Mouse (Mus musculus): ENCODE data around the gene Numa1. TPM values are rescaled to one million over a fixed set of nuclear protein-coding genes. Genes with fewer than 3 reads are reported as not detected.
"Not testable (repeated sequence)": the region's sequence is repeated elsewhere in the genome, so short reads cannot be mapped to it uniquely, and the experiment has no call there.

Numa1 gene
- polyA plus RNA-seq, 1 experiment from 2014 or later = 30.1 TPM

DNA sequence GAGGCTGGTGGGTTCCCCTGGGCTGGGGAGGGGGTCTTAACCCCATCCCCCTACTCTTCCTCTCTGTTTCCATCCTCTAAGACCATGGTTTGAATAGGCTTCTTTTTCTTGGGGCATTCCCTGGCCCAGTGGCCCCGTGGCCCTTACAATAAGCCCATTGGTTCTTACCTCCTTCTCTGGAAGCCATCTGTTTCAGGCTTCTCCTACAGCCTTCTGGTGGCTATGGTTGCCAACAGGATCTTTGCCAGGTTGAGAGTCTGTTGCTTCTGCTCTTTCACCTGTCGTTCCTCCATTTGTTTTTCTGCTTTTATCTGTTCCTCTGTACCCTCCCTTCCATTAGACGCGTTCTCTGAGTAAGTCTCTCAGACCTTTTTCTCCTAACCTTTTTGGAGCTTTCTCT is 3.7 kb downstream of the Numa1 start:
- Histone ChIP-seq H3K36me3 (replicated peaks) (peaks cover 42% of the 10 kb centered on the region), H3K27ac (replicated peaks) (no peak overlapping the region), H3K27me3 (no peaks in the 10 kb centered on the region), H3K4me2 (no peak overlapping the region), H3K9ac (no peak overlapping the region), H3K4me3 (replicated peaks) (no peak overlapping the region), H3K4me1 (replicated peaks) (peaks cover 63% of the 10 kb centered on the region), H3K9me3 (replicated peaks) (no peaks in the 10 kb centered on the region)
- 86% methylated on average over 4 of the region's 4 CpGs for WGBS (ENCODE audit: insufficient replicate concordance)
- ATAC-seq (ENCODE audit: insufficient read depth) = no peak

DNA sequence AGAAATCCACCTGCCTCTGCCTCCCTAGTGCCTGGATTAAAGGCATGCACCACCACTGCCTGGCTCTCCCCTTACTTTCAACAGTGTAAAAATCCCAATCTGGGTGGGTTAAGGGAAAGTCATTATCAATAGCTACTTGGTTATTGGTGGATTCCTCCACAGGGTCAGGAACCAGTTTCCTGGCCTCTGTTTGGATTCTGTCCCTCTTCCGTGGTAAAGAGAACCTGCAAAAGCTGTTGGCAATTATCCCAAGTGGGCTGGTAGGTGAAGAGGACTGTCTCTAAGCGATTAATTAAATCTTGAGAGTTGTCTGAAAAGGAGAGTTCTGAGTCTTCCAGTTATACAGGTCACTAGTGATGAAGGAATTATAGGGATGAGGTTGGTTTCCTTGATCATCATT is 4.4 kb downstream of the Numa1 start:
- H3K27me3 ChIP-seq = no peaks in the 10 kb centered on the region
- 82% methylated on average over 2 of the region's 2 CpGs for WGBS (ENCODE audit: insufficient replicate concordance)
- no peak overlapping the region for H3K4me2 ChIP-seq
- H3K9ac ChIP-seq = no peak overlapping the region
- peaks cover 57% of the 10 kb centered on the region for H3K4me1 ChIP-seq (replicated peaks)
- H3K27ac ChIP-seq (replicated peaks) = no peak overlapping the region
- H3K9me3 ChIP-seq (replicated peaks) = no peaks in the 10 kb centered on the region
- H3K36me3 ChIP-seq (replicated peaks) = peaks cover 42% of the 10 kb centered on the region
- ATAC-seq (ENCODE audit: insufficient read depth) = no peak
- H3K4me3 ChIP-seq (replicated peaks) = no peak overlapping the region

DNA sequence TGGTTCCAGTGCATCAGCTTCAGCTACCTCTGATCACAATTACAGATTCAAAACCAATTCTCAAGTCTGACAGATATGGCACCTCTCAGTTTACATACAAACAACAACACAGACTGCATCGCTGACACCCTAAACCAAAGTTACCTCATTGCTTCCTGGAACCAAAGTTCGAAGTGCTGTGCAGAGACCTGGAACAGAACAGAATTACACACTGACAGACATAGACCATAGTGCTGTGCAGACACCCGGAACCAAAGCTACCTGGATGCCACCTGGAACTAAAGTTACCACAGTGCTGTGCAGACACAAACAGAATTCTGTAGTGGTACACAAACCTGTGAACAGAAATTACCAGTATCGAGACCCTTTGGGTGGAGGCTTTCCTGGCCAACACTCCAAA is 5.8 kb downstream of the Numa1 start:
- Histone ChIP-seq H3K27ac (replicated peaks) (no peak overlapping the region), H3K4me2 (no peak overlapping the region), H3K9ac (no peak overlapping the region), H3K9me3 (replicated peaks) (no peaks in the 10 kb centered on the region), H3K36me3 (replicated peaks) (peaks cover 42% of the 10 kb centered on the region), H3K4me1 (replicated peaks) (peaks cover 64% of the 10 kb centered on the region), H3K27me3 (no peaks in the 10 kb centered on the region), H3K4me3 (replicated peaks) (no peak overlapping the region)
- ATAC-seq (ENCODE audit: insufficient read depth) = no peak
- 86% methylated on average over 4 of the region's 4 CpGs for WGBS (ENCODE audit: insufficient replicate concordance)

DNA sequence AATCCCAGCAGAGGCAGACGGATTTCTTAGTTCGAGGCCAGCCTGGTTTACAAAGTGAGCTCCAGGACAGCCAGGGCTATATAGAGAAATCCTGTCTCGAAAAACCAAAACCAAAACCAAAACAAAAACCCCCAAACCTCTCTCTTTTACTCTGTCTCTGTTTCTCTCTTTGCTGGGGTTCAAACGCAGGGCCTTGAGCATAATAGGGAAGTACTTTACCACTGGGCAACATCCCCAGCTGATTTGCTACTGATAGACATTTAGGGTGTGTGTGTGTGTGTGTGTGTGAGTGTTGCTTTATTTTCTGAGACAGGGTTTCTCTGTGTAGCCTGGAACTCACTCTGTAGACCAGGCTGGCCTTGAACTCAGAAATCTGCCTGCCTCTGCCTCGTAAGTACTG is 15.1 kb downstream of the Numa1 start:
- not testable (repeated sequence) for H3K36me3 ChIP-seq (replicated peaks); H3K9me3 ChIP-seq (replicated peaks); H3K27me3 ChIP-seq; H3K4me3 ChIP-seq (replicated peaks); H3K27ac ChIP-seq (replicated peaks); H3K4me2 ChIP-seq; H3K9ac ChIP-seq; ATAC-seq (ENCODE audit: insufficient read depth)
- WGBS (ENCODE audit: insufficient replicate concordance) = 57% methylated on average over 5 of the region's 5 CpGs
- H3K4me1 ChIP-seq (replicated peaks) = peaks cover 35% of the 10 kb centered on the region

DNA sequence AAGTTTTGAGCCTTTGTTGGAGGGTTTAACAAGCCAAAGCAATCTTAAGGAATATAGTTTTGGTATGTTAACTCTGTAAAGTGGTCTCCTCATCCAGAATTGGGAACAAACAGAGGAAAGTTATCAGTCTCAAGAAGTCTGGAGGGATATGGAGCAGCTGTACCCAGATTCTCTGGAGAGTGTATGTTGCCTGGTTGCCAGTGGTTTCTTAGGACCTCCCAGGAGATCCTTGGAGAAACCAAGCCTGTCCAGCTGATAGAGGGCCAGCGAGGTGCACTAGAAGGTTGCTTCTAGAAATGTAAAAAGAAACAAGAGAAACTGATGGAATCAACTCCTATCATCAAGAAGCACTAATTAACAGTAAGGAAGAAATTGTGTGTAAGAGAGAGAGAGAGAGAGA is 17.7 kb downstream of the Numa1 start:
- WGBS (ENCODE audit: insufficient replicate concordance) = 51% methylated on average over 1 of the region's 1 CpGs
- Histone ChIP-seq H3K27me3 (no peaks in the 10 kb centered on the region), H3K27ac (replicated peaks) (no peak overlapping the region; the same call in 1 of the 2 replicates), H3K4me2 (no peak overlapping the region), H3K4me1 (replicated peaks) (peaks cover 33% of the 10 kb centered on the region), H3K9me3 (replicated peaks) (no peaks in the 10 kb centered on the region), H3K4me3 (replicated peaks) (no peak overlapping the region), H3K9ac (no peak overlapping the region), H3K36me3 (replicated peaks) (0 out of 2 replicates have a peak, but pooled peaks cover 7% of the 10 kb centered on the region)
- ATAC-seq (ENCODE audit: insufficient read depth) = no peak

DNA sequence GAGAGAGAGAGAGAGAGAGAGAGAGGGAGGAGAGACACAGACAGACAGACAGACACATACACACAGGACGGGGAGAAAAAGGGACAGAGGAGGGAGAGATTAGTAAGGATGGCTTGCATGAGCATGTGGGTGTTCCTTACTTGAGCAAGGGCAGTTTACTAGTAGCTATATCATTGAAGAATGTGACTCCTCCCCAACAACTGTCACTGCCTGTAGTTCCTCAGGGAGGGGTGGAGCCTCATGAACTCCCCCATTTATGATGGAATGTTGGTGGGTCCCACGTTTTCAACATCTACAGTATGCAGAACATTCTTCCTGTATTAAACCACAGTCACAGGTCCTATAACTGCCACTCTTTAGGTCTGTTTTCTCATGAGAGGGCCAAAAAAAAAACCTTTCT is 18.2 kb downstream of the Numa1 start:
- ATAC-seq (ENCODE audit: insufficient read depth) = no peak
- Histone ChIP-seq H3K27ac (replicated peaks) (no peak overlapping the region; the same call in 1 of the 2 replicates), H3K4me1 (replicated peaks) (peaks cover 31% of the 10 kb centered on the region)

DNA sequence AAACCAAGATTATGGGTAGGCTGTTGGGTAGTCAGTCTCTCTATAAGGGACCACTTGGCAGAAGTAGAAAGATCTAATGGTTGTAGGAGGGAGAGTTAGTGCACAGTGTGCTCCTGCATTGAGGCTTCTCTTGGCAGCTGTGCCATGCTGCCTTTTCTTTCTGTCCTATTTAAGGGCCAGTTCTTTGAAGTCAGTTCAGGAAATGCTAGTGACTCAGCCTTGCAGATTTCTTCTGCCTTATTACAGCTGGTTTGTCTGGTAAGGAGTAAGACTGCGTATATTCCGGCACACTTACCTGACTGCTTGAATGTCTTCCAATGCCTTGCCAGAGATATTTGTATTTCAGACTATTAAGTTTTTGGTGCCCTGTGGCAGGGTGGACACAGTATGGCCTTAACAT is 20.3 kb downstream of the Numa1 start:
- no peak overlapping the region for H3K4me3 ChIP-seq (replicated peaks)
- no peak overlapping the region for H3K9ac ChIP-seq
- H3K27ac ChIP-seq (replicated peaks) = no peak overlapping the region
- H3K9me3 ChIP-seq (replicated peaks) = no peaks in the 10 kb centered on the region
- 0 out of 2 replicates have a peak, but pooled peaks cover 1% of the 10 kb centered on the region for H3K36me3 ChIP-seq (replicated peaks)
- peaks cover 25% of the 10 kb centered on the region for H3K4me1 ChIP-seq (replicated peaks)
- no peak overlapping the region for H3K4me2 ChIP-seq
- H3K27me3 ChIP-seq = no peaks in the 10 kb centered on the region
- 86% methylated on average over 2 of the region's 2 CpGs for WGBS (ENCODE audit: insufficient replicate concordance)
- no peak for ATAC-seq (ENCODE audit: insufficient read depth)

More for the DNA sequence above, 18.2 kb downstream of the Numa1 start:
- Histone ChIP-seq H3K9ac (no peak overlapping the region), H3K4me3 (replicated peaks) (no peak overlapping the region), H3K4me2 (no peak overlapping the region), H3K27me3 (no peaks in the 10 kb centered on the region), H3K36me3 (replicated peaks) (0 out of 2 replicates have a peak, but pooled peaks cover 7% of the 10 kb centered on the region), H3K9me3 (replicated peaks) (no peaks in the 10 kb centered on the region)
- 14% methylated on average over 2 of the region's 2 CpGs for WGBS (ENCODE audit: insufficient replicate concordance)

DNA sequence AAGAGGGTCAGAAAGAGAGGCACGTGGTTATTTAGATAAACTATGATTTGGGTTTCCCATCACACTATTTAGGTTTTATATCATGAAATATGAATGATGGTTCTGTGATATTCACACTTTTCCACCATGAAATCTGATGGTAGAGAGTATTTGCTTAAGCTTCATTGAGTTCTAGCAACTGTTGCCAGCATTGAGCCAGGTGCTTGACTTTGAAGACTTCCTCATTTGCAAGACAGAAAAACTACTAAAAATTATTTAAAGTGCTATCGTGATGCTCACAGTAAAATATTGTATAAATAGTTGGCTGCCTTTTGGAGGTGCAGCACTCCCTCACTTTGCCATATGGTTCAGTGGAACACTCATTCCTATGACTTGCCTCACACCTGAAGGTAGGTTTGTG is 21.4 kb downstream of the Numa1 start:
- ATAC-seq (ENCODE audit: insufficient read depth) = no peak
- Histone ChIP-seq H3K9ac (no peak overlapping the region), H3K36me3 (replicated peaks) (no peaks in the 10 kb centered on the region), H3K4me1 (replicated peaks) (peaks cover 29% of the 10 kb centered on the region), H3K4me2 (no peak overlapping the region), H3K27ac (replicated peaks) (no peak overlapping the region), H3K9me3 (replicated peaks) (no peaks in the 10 kb centered on the region), H3K4me3 (replicated peaks) (no peak overlapping the region), H3K27me3 (no peaks in the 10 kb centered on the region)
- 67% methylated on average over 2 of the region's 2 CpGs for WGBS (ENCODE audit: insufficient replicate concordance)

DNA sequence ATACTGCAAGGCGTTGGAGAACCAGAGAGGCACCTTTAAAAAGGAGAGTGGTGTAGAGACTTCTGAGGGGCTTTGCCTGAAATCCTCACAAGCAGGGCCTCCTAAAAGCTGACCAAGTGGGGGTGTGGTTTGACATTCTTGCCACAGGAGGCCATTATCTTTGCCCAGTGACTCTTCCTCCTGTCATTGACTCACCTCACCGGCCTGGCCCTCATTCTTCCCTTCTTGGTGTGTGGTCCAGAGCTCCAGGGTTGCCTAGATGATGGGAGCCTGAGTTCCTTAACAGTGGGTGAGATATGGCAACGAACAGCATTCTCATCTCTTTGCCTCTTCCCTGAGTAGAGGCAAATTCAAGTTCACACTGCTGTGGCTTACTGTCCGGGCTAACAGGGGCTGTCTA is 22.0 kb downstream of the Numa1 start:
- Histone ChIP-seq H3K4me3 (replicated peaks) (no peak overlapping the region), H3K36me3 (replicated peaks) (no peaks in the 10 kb centered on the region), H3K27ac (replicated peaks) (no peak overlapping the region), H3K27me3 (no peaks in the 10 kb centered on the region), H3K4me1 (replicated peaks) (peaks cover 30% of the 10 kb centered on the region), H3K4me2 (no peak overlapping the region), H3K9ac (no peak overlapping the region), H3K9me3 (replicated peaks) (no peaks in the 10 kb centered on the region)
- no peak for ATAC-seq (ENCODE audit: insufficient read depth)
- WGBS (ENCODE audit: insufficient replicate concordance) = 46% methylated on average over 4 of the region's 4 CpGs

DNA sequence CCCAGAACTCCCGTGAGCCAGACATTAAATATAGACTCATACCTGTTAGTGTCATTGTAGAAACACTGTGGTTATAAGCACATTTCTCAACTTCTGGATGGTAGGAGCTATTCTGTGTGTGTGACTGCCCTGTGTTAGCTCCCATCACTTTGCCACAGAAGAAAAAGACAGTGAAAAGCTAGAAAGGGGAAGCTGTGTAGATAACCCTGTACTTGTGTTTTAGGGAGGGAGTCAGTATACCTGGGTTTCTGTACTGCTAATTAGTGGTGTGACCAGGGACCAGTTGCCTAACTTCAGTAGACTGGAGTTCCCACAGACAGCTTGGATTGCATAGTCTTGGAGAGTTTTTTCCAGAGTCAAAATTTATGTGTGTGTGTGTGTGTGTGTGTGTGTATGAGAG is 22.6 kb downstream of the Numa1 start:
- ATAC-seq (ENCODE audit: insufficient read depth) = no peak
- no peak overlapping the region for H3K4me2 ChIP-seq
- WGBS (ENCODE audit: insufficient replicate concordance) = 69% methylated on average over 1 of the region's 1 CpGs

DNA sequence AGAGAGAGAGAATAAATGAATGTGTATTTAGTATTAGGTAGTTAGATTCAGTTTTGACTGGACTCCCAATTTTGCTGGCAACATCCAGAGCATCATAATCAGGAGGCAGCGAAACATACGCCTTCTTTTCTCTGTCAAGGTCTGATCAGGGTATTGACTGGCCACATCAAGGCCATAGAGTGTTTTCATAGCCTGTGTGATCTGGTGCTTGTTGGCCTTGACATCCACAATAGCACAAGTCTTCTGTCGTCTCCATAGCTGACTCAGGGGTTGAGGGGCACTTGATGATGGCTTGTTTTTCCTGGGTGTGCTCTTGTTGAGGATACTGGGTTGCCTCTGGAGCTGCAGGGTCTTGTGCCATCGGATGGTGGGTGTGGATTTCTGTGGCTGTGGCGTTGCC is 23.0 kb downstream of the Numa1 start:
- ATAC-seq (ENCODE audit: insufficient read depth) = no peak
- H3K27ac ChIP-seq (replicated peaks) = no peak overlapping the region
- no peaks in the 10 kb centered on the region for H3K9me3 ChIP-seq (replicated peaks)
- no peaks in the 10 kb centered on the region for H3K36me3 ChIP-seq (replicated peaks)
- H3K4me2 ChIP-seq = no peak overlapping the region
- H3K4me1 ChIP-seq (replicated peaks) = peaks cover 26% of the 10 kb centered on the region
- no peaks in the 10 kb centered on the region for H3K27me3 ChIP-seq
- H3K9ac ChIP-seq = no peak overlapping the region
- 85% methylated on average over 5 of the region's 5 CpGs for WGBS (ENCODE audit: insufficient replicate concordance)
- H3K4me3 ChIP-seq (replicated peaks) = no peak overlapping the region

More for the DNA sequence above, 22.6 kb downstream of the Numa1 start:
- Histone ChIP-seq H3K27me3 (no peaks in the 10 kb centered on the region), H3K27ac (replicated peaks) (no peak overlapping the region), H3K4me1 (replicated peaks) (peaks cover 30% of the 10 kb centered on the region), H3K4me3 (replicated peaks) (no peak overlapping the region), H3K9me3 (replicated peaks) (no peaks in the 10 kb centered on the region), H3K9ac (no peak overlapping the region), H3K36me3 (replicated peaks) (no peaks in the 10 kb centered on the region)

DNA sequence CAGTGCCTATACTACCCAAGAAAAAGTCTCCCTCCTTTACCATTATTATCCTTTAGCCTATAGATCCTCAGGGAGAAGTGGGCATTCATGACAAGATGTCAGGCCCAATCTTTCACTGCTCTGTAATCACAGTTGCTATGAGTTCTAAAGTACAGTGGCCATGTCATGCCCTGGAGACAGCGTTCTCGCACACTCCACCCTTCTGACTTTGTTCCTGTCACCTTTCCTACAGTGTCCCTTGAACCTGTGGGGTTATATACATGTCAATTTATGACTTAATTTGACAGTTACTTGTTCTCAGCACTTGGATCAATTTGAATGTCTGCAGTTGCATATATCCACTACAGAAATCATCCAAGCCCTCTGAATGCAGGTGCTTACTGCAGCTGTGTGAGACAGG is 28.9 kb downstream of the Numa1 start:
- ATAC-seq (ENCODE audit: insufficient read depth) = no peak
- H3K4me2 ChIP-seq = no peak overlapping the region
- no peaks in the 10 kb centered on the region for H3K27me3 ChIP-seq
- no peak overlapping the region for H3K4me3 ChIP-seq (replicated peaks)
- no peak overlapping the region for H3K9ac ChIP-seq
- 83% methylated on average over 2 of the region's 2 CpGs for WGBS (ENCODE audit: insufficient replicate concordance)
- H3K9me3 ChIP-seq (replicated peaks) = no peaks in the 10 kb centered on the region
- no peak overlapping the region for H3K27ac ChIP-seq (replicated peaks)
- peaks cover 41% of the 10 kb centered on the region for H3K4me1 ChIP-seq (replicated peaks)
- H3K36me3 ChIP-seq (replicated peaks) = no peaks in the 10 kb centered on the region
